Mouse (Mus musculus) kidney, postnatal 10 days (tissue): ENCODE results near the gene Gngt2.
A peak's percentile ranks its signal among the peaks of the same experiment; 100 is the strongest.

Experiments used
- DNase-seq: peaks from one replicate; pipeline ENCODE4 v3.0.0; 2021; ENCODE audit warnings: mixed read lengths

Gngt2 gene

GRCm38 (mm10) chr11:95837059-95837458 lies at the start of gene Gngt2:
Gene Gngt2, plus strand, starts transcription at chr11:95837216.
- DNase-seq: peak; percentile 96

- peak; percentile 46 for DNase-seq
Observed at GRCm38 (mm10) chr11:95789451-95789891, 47.5 kb upstream of the Gngt2 start.

GRCm38 (mm10) chr11:95791787-95792186 lies 45.2 kb upstream of the Gngt2 start:
- DNase-seq: no peak

- no peak for DNase-seq
Observed at GRCm38 (mm10) chr11:95792950-95793509, 44.0 kb upstream of the Gngt2 start.

- no peak for DNase-seq
Observed at GRCm38 (mm10) chr11:95794201-95794600, 42.8 kb upstream of the Gngt2 start.

- DNase-seq: peak; percentile 25
Observed at GRCm38 (mm10) chr11:95795582-95795981, 41.4 kb upstream of the Gngt2 start.

- DNase-seq: no peak
Observed at GRCm38 (mm10) chr11:95805010-95805409, 32.0 kb upstream of the Gngt2 start.

- peak; percentile 30 for DNase-seq
Observed at GRCm38 (mm10) chr11:95805527-95805926, 31.5 kb upstream of the Gngt2 start.

GRCm38 (mm10) chr11:95807884-95808283 lies 29.1 kb upstream of the Gngt2 start:
- no peak for DNase-seq

- DNase-seq: no peak
Observed at GRCm38 (mm10) chr11:95808448-95809011, 28.5 kb upstream of the Gngt2 start.

GRCm38 (mm10) chr11:95809603-95810002 lies 27.4 kb upstream of the Gngt2 start:
- DNase-seq: no peak

GRCm38 (mm10) chr11:95810828-95811227 lies 26.2 kb upstream of the Gngt2 start:
- DNase-seq: no peak

- DNase-seq: no peak
Observed at GRCm38 (mm10) chr11:95811741-95812140, 25.3 kb upstream of the Gngt2 start.

- no peak for DNase-seq
Observed at GRCm38 (mm10) chr11:95812224-95812623, 24.8 kb upstream of the Gngt2 start.

- DNase-seq: no peak
Observed at GRCm38 (mm10) chr11:95814101-95814500, 22.9 kb upstream of the Gngt2 start.

GRCm38 (mm10) chr11:95814857-95815256 lies 22.2 kb upstream of the Gngt2 start:
- no peak for DNase-seq

GRCm38 (mm10) chr11:95815412-95815811 lies 21.6 kb upstream of the Gngt2 start:
- DNase-seq: no peak

- DNase-seq: no peak
Observed at GRCm38 (mm10) chr11:95819138-95819537, 17.9 kb upstream of the Gngt2 start.

GRCm38 (mm10) chr11:95821511-95821910 lies 15.5 kb upstream of the Gngt2 start:
- DNase-seq: no peak

GRCm38 (mm10) chr11:95822437-95822836 lies 14.6 kb upstream of the Gngt2 start:
- no peak for DNase-seq

- DNase-seq: peak; percentile 96
Observed at GRCm38 (mm10) chr11:95824071-95824876, 12.7 kb upstream of the Gngt2 start, which contains the start of gene Phospho1. Gene Phospho1, plus strand, starts transcription at chr11:95824499.

- peak; percentile 68 for DNase-seq
Observed at GRCm38 (mm10) chr11:95824877-95825243, 12.2 kb upstream of the Gngt2 start.

- DNase-seq: no peak
Observed at GRCm38 (mm10) chr11:95825625-95826024, 11.4 kb upstream of the Gngt2 start.
